ENCODE assay signal across 14 mouse cellular contexts in the genomic region with DNA sequence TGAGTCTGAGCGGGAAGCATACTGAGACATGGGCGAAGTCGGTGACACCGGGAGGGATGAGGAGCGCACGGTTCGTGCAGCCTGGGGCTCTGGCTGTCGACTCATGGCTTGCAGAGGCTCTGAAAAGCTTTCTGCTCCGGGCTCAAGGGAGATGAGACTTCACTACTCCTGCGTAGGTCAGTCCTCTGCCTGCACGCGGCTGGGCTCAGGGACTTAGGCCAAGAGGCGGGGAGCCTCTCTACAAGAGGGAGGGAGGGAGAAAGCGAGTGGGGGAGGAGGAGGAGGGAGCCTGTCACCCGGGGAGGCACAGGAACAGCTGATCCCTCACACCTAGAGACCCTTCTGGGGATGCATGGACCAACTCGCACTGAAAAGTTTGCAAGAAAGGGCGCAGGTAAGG. TPM values are rescaled to one million over a fixed set of nuclear protein-coding genes. Genes with fewer than 3 reads are reported as not detected.
DNase-seq lines count a peak whose midpoint lies in the region; ATAC-seq lines count a peak whose summit lies in the region.
"Had no signal": no experiment of that assay in that cellular context is flagged by ENCODE, and none has a peak within 500 bp of the region (broad histone marks: within the 10 kb centered on the region; RNA-seq: fewer than 3 reads in every experiment).

Gene Tmem233 (minus strand): TSS at position 164 of the 400 bp plus-strand sequence.

- no peak within 1 kb of the TSS for H3K4me3 ChIP-seq in hindbrain, embryonic 16.5 days (ENCODE audit: low read length)
- H3K4me3 ChIP-seq in hindbrain, embryonic 14.5 days (replicated peaks; ENCODE audit: low read length) = no peak within 1 kb of the TSS
- no peak within 1 kb of the TSS for H3K4me3 ChIP-seq in midbrain, embryonic 16.5 days (ENCODE audit: low read depth, low read length)
- H3K4me3 ChIP-seq in liver, embryonic 12.5 days = no peak within 1 kb of the TSS
- H3K4me3 ChIP-seq: heart, embryonic 15.5 days had no signal

- H3K9ac ChIP-seq in hindbrain, embryonic 16.5 days (ENCODE audit: low read depth, low read length) = no peak within 1 kb of the TSS
- no peak within 1 kb of the TSS for H3K9ac ChIP-seq in hindbrain, embryonic 14.5 days
- no peak within 1 kb of the TSS for H3K9ac ChIP-seq in midbrain, embryonic 16.5 days (ENCODE audit: low read depth, low read length)
- H3K9ac ChIP-seq in liver, embryonic 12.5 days = no peak within 1 kb of the TSS
- H3K9ac ChIP-seq: heart, embryonic 15.5 days had no signal

- H3K36me3 ChIP-seq in hindbrain, embryonic 16.5 days (ENCODE audit: control insufficient read depth, insufficient read depth, low read length) = no peaks in the 10 kb centered on the region
- H3K36me3 ChIP-seq in hindbrain, embryonic 14.5 days (replicated peaks; ENCODE audit: control insufficient read depth, insufficient read depth) = no peaks in the 10 kb centered on the region
- no peaks in the 10 kb centered on the region for H3K36me3 ChIP-seq in midbrain, embryonic 16.5 days (ENCODE audit: control insufficient read depth, insufficient read depth, low read length)
- H3K36me3 ChIP-seq in liver, embryonic 12.5 days = no peaks in the 10 kb centered on the region
- H3K36me3 ChIP-seq: heart, embryonic 15.5 days had no signal

- H3K9me3 ChIP-seq in hindbrain, embryonic 16.5 days (ENCODE audit: control insufficient read depth, low read length) = no peaks in the 10 kb centered on the region
- H3K9me3 ChIP-seq in hindbrain, embryonic 14.5 days (ENCODE audit: control insufficient read depth, low read length) = no peaks in the 10 kb centered on the region
- no peaks in the 10 kb centered on the region for H3K9me3 ChIP-seq in midbrain, embryonic 16.5 days (replicated peaks; ENCODE audit: control insufficient read depth, low read length, poor library complexity, severe bottlenecking)
- no peaks in the 10 kb centered on the region for H3K9me3 ChIP-seq in liver, embryonic 12.5 days (replicated peaks)
- H3K9me3 ChIP-seq: heart, embryonic 15.5 days had no signal

- DNase-seq in adrenal gland, postnatal 10 days = peak; percentile 11
- DNase-seq in adrenal gland, adult 8-10 months = no peak
- no peak for DNase-seq in hindbrain, embryonic 14.5 days (ENCODE audit: low spot score)
- DNase-seq in gastrocnemius, postnatal 10 days = peak; percentile 68
- DNase-seq in urinary bladder, postnatal 25 days (ENCODE audit: low spot score) = no peak
- DNase-seq: adrenal gland, postnatal 36 days; cerebellum, adult 8-10 months; thymus, postnatal 36 days had no signal

- H3K4me2 ChIP-seq in hindbrain, embryonic 16.5 days (ENCODE audit: low read length) = peak within 1 kb of the TSS; percentile 23; the same call in 1 of the 2 replicates
- H3K4me2 ChIP-seq in hindbrain, embryonic 14.5 days (replicated peaks) = no peak within 1 kb of the TSS
- H3K4me2 ChIP-seq in midbrain, embryonic 16.5 days (ENCODE audit: low read length) = peak within 1 kb of the TSS; percentile 29
- H3K4me2 ChIP-seq in liver, embryonic 12.5 days = no peak within 1 kb of the TSS
- H3K4me2 ChIP-seq: heart, embryonic 15.5 days had no signal

- no peak for ATAC-seq in hindbrain, embryonic 16.5 days
- ATAC-seq in hindbrain, embryonic 14.5 days (ENCODE audit: low FRiP score) = no peak
- ATAC-seq in midbrain, embryonic 16.5 days = no peak
- no peak for ATAC-seq in liver, embryonic 12.5 days

- H3K4me1 ChIP-seq in hindbrain, embryonic 16.5 days (ENCODE audit: control insufficient read depth, insufficient read depth, low read depth, low read length) = peaks cover 3% of the 10 kb centered on the region; the same call in 1 of the 2 replicates
- no peaks in the 10 kb centered on the region for H3K4me1 ChIP-seq in hindbrain, embryonic 14.5 days (replicated peaks; ENCODE audit: control insufficient read depth, insufficient read depth, low read length)
- peaks cover 3% of the 10 kb centered on the region; the same call in 1 of the 2 replicates for H3K4me1 ChIP-seq in midbrain, embryonic 16.5 days (ENCODE audit: control insufficient read depth, insufficient read depth, low read length)
- no peaks in the 10 kb centered on the region for H3K4me1 ChIP-seq in liver, embryonic 12.5 days
- H3K4me1 ChIP-seq: heart, embryonic 15.5 days had no signal

- WGBS in hindbrain, embryonic 16.5 days = 15% methylated on average over 17 of the region's 17 CpGs
- 17% methylated on average over 17 of the region's 17 CpGs for WGBS in hindbrain, embryonic 14.5 days
- WGBS in midbrain, embryonic 16.5 days = 13% methylated on average over 17 of the region's 17 CpGs
- 20% methylated on average over 17 of the region's 17 CpGs for WGBS in liver, embryonic 12.5 days (ENCODE audit: insufficient replicate concordance)

- no peak within 1 kb of the TSS for H3K27ac ChIP-seq in hindbrain, embryonic 16.5 days (ENCODE audit: low read depth, low read length)
- no peak within 1 kb of the TSS for H3K27ac ChIP-seq in hindbrain, embryonic 14.5 days
- no peak within 1 kb of the TSS for H3K27ac ChIP-seq in midbrain, embryonic 16.5 days (ENCODE audit: low read length)
- no peak within 1 kb of the TSS for H3K27ac ChIP-seq in liver, embryonic 12.5 days
- H3K27ac ChIP-seq: heart, embryonic 15.5 days had no signal

- peaks cover 13% of the 10 kb centered on the region for H3K27me3 ChIP-seq in hindbrain, embryonic 16.5 days (replicated peaks; ENCODE audit: control insufficient read depth, insufficient read depth, low read length)
- peaks cover 22% of the 10 kb centered on the region for H3K27me3 ChIP-seq in hindbrain, embryonic 14.5 days (ENCODE audit: control insufficient read depth, insufficient read depth, low read length)
- H3K27me3 ChIP-seq in midbrain, embryonic 16.5 days (ENCODE audit: control insufficient read depth, insufficient read depth, low read depth, low read length) = peaks cover 22% of the 10 kb centered on the region
- peaks cover 33% of the 10 kb centered on the region for H3K27me3 ChIP-seq in liver, embryonic 12.5 days (replicated peaks)

RNA-seq across cellular contexts. Expression of gene Tmem233, which starts in this region (rescaled TPM):
- total RNA-seq in adrenal gland, postnatal 10 days (2021) = 1 to 10 TPM in 1 of 2 experiments, under 1 TPM in 1; 0.60 to 2.8 TPM
- total RNA-seq in adrenal gland, adult 8-10 months (2022) = not detected
- polyA plus RNA-seq in hindbrain, embryonic 16.5 days (2015; fragmentation: Nextera tagmentation; extraction: Ambion mirVana) = not detected in 2 replicates
- not detected in 2 replicates for polyA plus RNA-seq in hindbrain, embryonic 14.5 days (2014; fragmentation: Nextera tagmentation; extraction: Ambion mirVana)
- 10 to 100 TPM; 71.7 to 81.9 TPM for total RNA-seq in gastrocnemius, postnatal 10 days (2021)
- not detected in 2 replicates for polyA plus RNA-seq in midbrain, embryonic 16.5 days (2015; fragmentation: Nextera tagmentation; extraction: Ambion mirVana)
- polyA plus RNA-seq in liver, embryonic 12.5 days (2016; fragmentation: Nextera tagmentation; extraction: Ambion mirVana) = not detected in 2 replicates
- total RNA-seq: adrenal gland, postnatal 36 days had no signal
- polyA plus RNA-seq: heart, embryonic 15.5 days; limb, embryonic 11.5 days; neural tube, embryonic 14.5 days had no signal

Comparison
In these comparisons a context has a peak if more than half of its experiments do, and no peak if none do; other contexts are left out.
1. RNA of gene Tmem233 (total RNA-seq): 71.7 to 81.9 TPM in gastrocnemius, postnatal 10 days; 0.60 to 2.8 TPM in adrenal gland, postnatal 10 days and not detected in adrenal gland, adult 8-10 months; every median in the first group is over 10 times any median in the second.
2. DNase-seq: peak in adrenal gland, postnatal 10 days (single experiment) and gastrocnemius, postnatal 10 days (single experiment); none in adrenal gland, adult 8-10 months (single experiment), hindbrain, embryonic 14.5 days (single experiment) and urinary bladder, postnatal 25 days (single experiment).
3. H3K4me2 ChIP-seq: peak in hindbrain, embryonic 16.5 days (single experiment) and midbrain, embryonic 16.5 days (single experiment); none in hindbrain, embryonic 14.5 days (single experiment) and liver, embryonic 12.5 days (single experiment).